ENCODE assay signal across 17 mouse cellular contexts in genomic region chr1:41674086-41674485, GRCm38 (mm10).
"Had no signal": no experiment of that assay in that cellular context is flagged by ENCODE, and none has a peak within 500 bp of the region (broad histone marks: within the 10 kb centered on the region; RNA-seq: fewer than 3 reads in every experiment).

No protein-coding gene starts in this region.

- H3K36me3 ChIP-seq: lung, embryonic 15.5 days; midbrain, embryonic 13.5 days; midbrain, embryonic 15.5 days; neural tube, embryonic 12.5 days; stomach, embryonic 15.5 days had no signal

- H3K4me2 ChIP-seq: lung, embryonic 15.5 days; midbrain, embryonic 11.5 days; midbrain, embryonic 13.5 days; midbrain, embryonic 15.5 days; neural tube, embryonic 12.5 days; stomach, embryonic 15.5 days had no signal

- H3K4me3 ChIP-seq: lung, embryonic 15.5 days; megakaryocyte, embryonic 14.5 days; midbrain, embryonic 13.5 days; midbrain, embryonic 15.5 days; neural tube, embryonic 12.5 days; stomach, embryonic 15.5 days had no signal

- H3K27ac ChIP-seq: lung, embryonic 15.5 days; macrophage; midbrain, embryonic 13.5 days; midbrain, embryonic 15.5 days; neural tube, embryonic 12.5 days; stomach, embryonic 15.5 days; stomach, postnatal 0 days had no signal

- DNase-seq: lung, adult 2 months; lung, postnatal 14 days; lung, postnatal 36 days; right cerebral cortex, postnatal 14 days; thymus, adult 2 months; thymus, postnatal 25 days; thymus, postnatal 4 days had no signal

- H3K9ac ChIP-seq: lung, embryonic 15.5 days; midbrain, embryonic 13.5 days; midbrain, embryonic 15.5 days; neural tube, embryonic 12.5 days; stomach, embryonic 15.5 days had no signal

- ATAC-seq: lung, postnatal 0 days; midbrain, embryonic 13.5 days; midbrain, embryonic 15.5 days had no signal

- H3K27me3 ChIP-seq: lung, embryonic 15.5 days; megakaryocyte, embryonic 14.5 days; midbrain, embryonic 13.5 days; midbrain, embryonic 15.5 days; neural tube, embryonic 12.5 days; stomach, embryonic 15.5 days had no signal

- H3K9me3 ChIP-seq: lung, embryonic 15.5 days; midbrain, embryonic 13.5 days; midbrain, embryonic 15.5 days; neural tube, embryonic 12.5 days; stomach, embryonic 15.5 days had no signal

- H3K4me1 ChIP-seq: lung, embryonic 15.5 days; megakaryocyte, embryonic 14.5 days; neural tube, embryonic 12.5 days; stomach, embryonic 15.5 days had no signal
